Mouse (Mus musculus) G1E (cell line): ENCODE measurements at regions not wholly inside any gene's neighbourhood (a gene's known extent, or its start where the extent isn't known, plus 50 kb on each side); places are given as distances from the start of the nearest gene placed in this dataset.

Source experiments
- CTCF ChIP-seq: IDR thresholded peaks from 2 replicates; pipeline ENCODE4 v1.5.1; 2012; ENCODE audit warnings: low read depth, low read length, inconsistent platforms, mixed read lengths
- GATA1 ChIP-seq: IDR thresholded peaks from 2 replicates; pipeline ENCODE4 v1.6.1; 2012; ENCODE audit warnings: borderline replicate concordance, low read length, inconsistent platforms, mixed read lengths
- POLR2AphosphoS5 ChIP-seq: IDR thresholded peaks from 2 replicates; pipeline ENCODE4 v1.6.1; 2012; ENCODE audit warnings: low read depth, low read length, inconsistent platforms; ENCODE audit not compliant: insufficient replicate concordance

- TF ChIP-seq CTCF = no peak
- TF ChIP-seq GATA1 = no peak
- TF ChIP-seq POLR2AphosphoS5 = no peak
Observed at GRCm38 (mm10) chr14:104905706-104906105, 271.4 kb downstream of the Rbm26 start.
